Mouse (Mus musculus): Measurements from ENCODE around the gene Arfgap3.
"Not testable (repeated sequence)": the region's sequence is repeated elsewhere in the genome, so short reads cannot be mapped to it uniquely, and the experiment has no call there.

The Arfgap3 gene

GRCm38 (mm10) chr15:83349954-83350711 is at the start of gene Arfgap3:
Arfgap3 (minus strand) TSS chr15:83350247.
- peak; percentile 96 for DNase-seq (ENCODE audit: low spot score)

GRCm38 (mm10) chr15:83392722-83393121 is 42.7 kb upstream of the Arfgap3 start:
- DNase-seq (ENCODE audit: low spot score), result no peak

- DNase-seq (ENCODE audit: low spot score), result no peak
These were observed 37.9 kb upstream of the Arfgap3 start for GRCm38 (mm10) chr15:83387911-83388310.

GRCm38 (mm10) chr15:83383633-83384032 is 33.6 kb upstream of the Arfgap3 start:
- no peak for DNase-seq (ENCODE audit: low spot score)

- no peak for DNase-seq (ENCODE audit: low spot score)
These were observed 33.1 kb upstream of the Arfgap3 start for GRCm38 (mm10) chr15:83383136-83383535.

- no peak for DNase-seq (ENCODE audit: low spot score)
These were observed 32.4 kb upstream of the Arfgap3 start for GRCm38 (mm10) chr15:83382467-83382866.

GRCm38 (mm10) chr15:83377153-83377552 is 27.1 kb upstream of the Arfgap3 start:
- no peak for DNase-seq (ENCODE audit: low spot score)

GRCm38 (mm10) chr15:83375136-83375535 is 25.1 kb upstream of the Arfgap3 start:
- DNase-seq (ENCODE audit: low spot score), result peak; percentile 54

- DNase-seq (ENCODE audit: low spot score), result no peak
These were observed 24.0 kb upstream of the Arfgap3 start for GRCm38 (mm10) chr15:83374076-83374475.

GRCm38 (mm10) chr15:83368702-83369101 is 18.7 kb upstream of the Arfgap3 start:
- not testable (repeated sequence) for DNase-seq (ENCODE audit: low spot score)

GRCm38 (mm10) chr15:83368261-83368660 is 18.2 kb upstream of the Arfgap3 start:
- DNase-seq (ENCODE audit: low spot score), result no peak

GRCm38 (mm10) chr15:83366933-83367552 is 17.0 kb upstream of the Arfgap3 start:
- peak; percentile 61 for DNase-seq (ENCODE audit: low spot score)

GRCm38 (mm10) chr15:83365697-83366096 is 15.7 kb upstream of the Arfgap3 start:
- no peak for DNase-seq (ENCODE audit: low spot score)

- DNase-seq (ENCODE audit: low spot score), result no peak
These were observed 14.1 kb upstream of the Arfgap3 start for GRCm38 (mm10) chr15:83364194-83364593.

- DNase-seq (ENCODE audit: low spot score), result not testable (repeated sequence)
These were observed 12.8 kb upstream of the Arfgap3 start for GRCm38 (mm10) chr15:83362813-83363212.

- DNase-seq (ENCODE audit: low spot score), result not testable (repeated sequence)
These were observed 10.9 kb upstream of the Arfgap3 start for GRCm38 (mm10) chr15:83360899-83361298.

- DNase-seq (ENCODE audit: low spot score), result no peak
These were observed 10.1 kb upstream of the Arfgap3 start for GRCm38 (mm10) chr15:83360140-83360539.

GRCm38 (mm10) chr15:83358476-83358875 is 8.4 kb upstream of the Arfgap3 start:
- DNase-seq (ENCODE audit: low spot score), result no peak

GRCm38 (mm10) chr15:83351546-83351945 is 1.5 kb upstream of the Arfgap3 start:
- no peak for DNase-seq (ENCODE audit: low spot score)

- no peak for DNase-seq (ENCODE audit: low spot score)
These were observed 812 bp upstream of the Arfgap3 start for GRCm38 (mm10) chr15:83350859-83351258.

- no peak for DNase-seq (ENCODE audit: low spot score)
These were observed 658 bp downstream of the Arfgap3 start for GRCm38 (mm10) chr15:83349225-83349953.

- no peak for DNase-seq (ENCODE audit: low spot score)
These were observed 1.3 kb downstream of the Arfgap3 start for GRCm38 (mm10) chr15:83348747-83349146.

Measured in layer of hippocampus, adult 11-12 months (tissue).